Mouse (Mus musculus) thymus, adult 2 months (tissue): ENCODE data around the gene Alpl.

Source experiments
- CTCF ChIP-seq: fragments of 200-500 bp; IDR thresholded peaks from 2 replicates; pipeline ENCODE4 v1.5.1; 2012; ENCODE audit warnings: mild to moderate bottlenecking, control low read depth, low read length, moderate library complexity, borderline replicate concordance; ENCODE audit not compliant: control insufficient read depth, poor library complexity, insufficient read depth; ENCODE audit errors: extremely low read depth
- POLR2A ChIP-seq: fragments of 200-500 bp; IDR thresholded peaks from 2 replicates; pipeline ENCODE4 v1.6.1; 2012; ENCODE audit warnings: mild to moderate bottlenecking, low read length, control low read depth, moderate library complexity; ENCODE audit not compliant: control insufficient read depth, poor library complexity, insufficient read depth; ENCODE audit errors: extremely low read depth

- TF ChIP-seq POLR2A (no peak), CTCF (no peak)
Observed at GRCm38 (mm10) chr4:137823542-137823941, 27.4 kb upstream of the Alpl start.
